Mouse (Mus musculus) heart, embryonic 14.5 days (tissue): ENCODE data around the gene Mylk4. TPM values are rescaled to one million over a fixed set of nuclear protein-coding genes. Genes with fewer than 3 reads are reported as not detected.

ENCODE experiments used
- ATAC-seq: fragments of 200-750 bp; cut with Nextera tagmentation; 2 replicates; pipeline ENCODE4 v1.8.0; 2017; ENCODE audit warnings: low read depth, moderate TSS enrichment; ENCODE audit not compliant: insufficient number of reproducible peaks, insufficient read depth, low FRiP score
- H3K27ac ChIP-seq, 2 experiments: fragments of 200-500 bp in 1 of 2; fragments of 300-500 bp in 1 of 2; sonication (generic) in 1 of 2; replicated peaks in 1 of 2; 2 replicates each; pipeline ENCODE4 v1.5.1; 2012 to 2014; ENCODE audit warnings: low read depth in 2 of 2, low read length in 2 of 2, control low read depth in 1 of 2, mild to moderate bottlenecking in 1 of 2, mixed read lengths in 1 of 2; ENCODE audit not compliant: control insufficient read depth in 1 of 2, insufficient read depth in 1 of 2
- H3K27me3 ChIP-seq: fragments of 300-500 bp; sonication (generic); 2 replicates; pipeline ENCODE4 v1.6.1; 2014; ENCODE audit warnings: mild to moderate bottlenecking, low read length, control low read depth; ENCODE audit not compliant: control insufficient read depth, insufficient read depth
- H3K36me3 ChIP-seq: fragments of 300-500 bp; sonication (generic); 2 replicates; pipeline ENCODE4 v1.6.1; 2014; ENCODE audit warnings: mild to moderate bottlenecking, control low read depth, low read length, mixed read lengths; ENCODE audit not compliant: control insufficient read depth, insufficient read depth
- H3K4me1 ChIP-seq, 2 experiments: fragments of 200-500 bp in 1 of 2; fragments of 300-500 bp in 1 of 2; sonication (generic) in 1 of 2; 2 replicates each; pipeline ENCODE4 v1.6.1; 2012 to 2014; ENCODE audit warnings: low read length in 2 of 2, control low read depth in 1 of 2, mixed read lengths in 1 of 2; ENCODE audit not compliant: control insufficient read depth in 2 of 2, insufficient read depth in 2 of 2
- H3K4me2 ChIP-seq: fragments of 300-500 bp; sonication (generic); 2 replicates; pipeline ENCODE4 v1.6.1; 2014; ENCODE audit warnings: mild to moderate bottlenecking, low read length
- H3K4me3 ChIP-seq, 2 experiments: fragments of 200-500 bp in 1 of 2; fragments of 300-500 bp in 1 of 2; sonication (generic) in 1 of 2; 2 replicates each; pipeline ENCODE4 v1.5.1; 2012 to 2014; ENCODE audit warnings: low read length in 2 of 2, mild to moderate bottlenecking in 2 of 2, control low read depth in 1 of 2, low read depth in 1 of 2, moderate library complexity in 1 of 2; ENCODE audit not compliant: control insufficient read depth in 1 of 2, insufficient read depth in 1 of 2
- H3K9ac ChIP-seq: fragments of 300-500 bp; sonication (generic); 2 replicates; pipeline ENCODE4 v1.6.1; 2014; ENCODE audit warnings: mild to moderate bottlenecking, low read length
- H3K9me3 ChIP-seq: fragments of 300-500 bp; sonication (generic); 2 replicates; pipeline ENCODE4 v1.6.1; 2016; ENCODE audit warnings: low read length, control low read depth; ENCODE audit not compliant: control insufficient read depth
- WGBS: fragments of 180-500 bp; shearing (Covaris S2); extraction: QIAGEN DNeasy Blood & Tissue Kit; methylation state at CpG from one replicate; pipeline ENCODE4 v1.1.7; 2014; 5-methylcytosine and 5-hydroxymethylcytosine counted together
- polyA plus RNA-seq: library from polyadenylated mRNA; unstranded; fragments of >200 nt; fragmentation: Nextera tagmentation; extraction: Ambion mirVana; gene quantifications from 2 replicates; pipeline ENCODE4 v1.2.1, GENCODE M21; 2014

The Mylk4 gene
- polyA plus RNA-seq, 1 experiment from 2014 or later: 0.46 TPM

GRCm38 (mm10) chr13:32693886-32694455, 89.8 kb downstream of the Mylk4 start:
- no peaks in the 10 kb centered on the region for H3K4me1 ChIP-seq
- no peaks in the 10 kb centered on the region for H3K9me3 ChIP-seq
- H3K36me3 ChIP-seq: no peaks in the 10 kb centered on the region
- H3K9ac ChIP-seq: no peak overlapping the region
- H3K27me3 ChIP-seq: no peaks in the 10 kb centered on the region
- H3K4me3 ChIP-seq: no peak overlapping the region
- ATAC-seq: no peak
- 83% methylated on average over 6 of the region's 6 CpGs for WGBS
- H3K27ac ChIP-seq: no peak overlapping the region
- H3K4me2 ChIP-seq: no peak overlapping the region

- WGBS: 80% methylated on average over 1 of the region's 1 CpGs
- no peak overlapping the region for H3K4me2 ChIP-seq
- H3K4me1 ChIP-seq: no peaks in the 10 kb centered on the region
- H3K27me3 ChIP-seq: no peaks in the 10 kb centered on the region
- ATAC-seq: no peak
- no peak overlapping the region for H3K9ac ChIP-seq
- no peaks in the 10 kb centered on the region for H3K9me3 ChIP-seq
- H3K36me3 ChIP-seq: no peaks in the 10 kb centered on the region
- H3K4me3 ChIP-seq: no peak overlapping the region
- H3K27ac ChIP-seq: no peak overlapping the region
Measured at GRCm38 (mm10) chr13:32692563-32692962, 91.2 kb downstream of the Mylk4 start.

GRCm38 (mm10) chr13:32690279-32690678, 93.5 kb downstream of the Mylk4 start:
- Histone ChIP-seq H3K4me2 (no peak overlapping the region), H3K36me3 (no peaks in the 10 kb centered on the region), H3K27ac (no peak overlapping the region), H3K9me3 (no peaks in the 10 kb centered on the region), H3K9ac (no peak overlapping the region), H3K27me3 (no peaks in the 10 kb centered on the region), H3K4me1 (no peaks in the 10 kb centered on the region), H3K4me3 (no peak overlapping the region)
- WGBS: 86% methylated on average over 3 of the region's 3 CpGs
- no peak for ATAC-seq

DNA sequence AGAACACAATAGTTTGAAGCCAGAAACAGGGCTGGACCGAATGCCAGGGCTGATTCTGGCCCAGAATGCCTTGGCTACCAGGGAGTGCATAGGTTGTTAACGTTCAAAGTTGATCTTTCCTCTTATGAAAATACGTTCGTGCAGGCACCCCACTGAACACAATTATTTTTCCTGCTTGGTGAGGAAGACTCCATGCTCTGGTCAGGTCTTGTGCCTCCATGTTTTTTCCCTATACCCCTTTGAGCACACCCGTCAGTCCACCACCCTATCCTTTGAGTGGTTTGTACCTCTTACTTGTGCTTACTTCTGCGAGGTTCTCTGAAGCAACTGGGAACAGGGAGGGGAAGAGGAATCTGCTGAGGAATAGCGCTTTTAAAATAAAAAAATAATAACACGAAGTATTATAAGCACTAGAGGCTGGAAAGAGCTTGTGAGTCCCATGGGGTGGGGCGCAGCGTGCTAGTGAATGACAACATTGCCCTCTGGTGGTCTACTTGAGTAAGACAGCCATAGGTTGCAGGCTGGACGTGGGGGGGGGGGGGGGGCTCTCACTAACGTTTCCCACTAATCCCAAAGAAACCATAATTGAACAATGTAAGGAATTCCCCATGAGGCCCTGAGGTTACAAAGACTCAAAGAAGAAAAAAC, 102.8 kb downstream of the Mylk4 start:
- Histone ChIP-seq H3K27me3 (no peaks in the 10 kb centered on the region), H3K36me3 (no peaks in the 10 kb centered on the region), H3K4me3 (no peak overlapping the region; a peak in 1 of 4 replicates), H3K4me2 (peak overlapping the region; percentile 55), H3K27ac (no peak overlapping the region), H3K4me1 (peaks cover 8 to 9% of the 10 kb centered on the region in 2 experiments; a peak in 2 of 4 replicates), H3K9ac (no peak overlapping the region), H3K9me3 (no peaks in the 10 kb centered on the region)
- ATAC-seq: no peak
- WGBS: 33% methylated on average over 12 of the region's 12 CpGs

DNA sequence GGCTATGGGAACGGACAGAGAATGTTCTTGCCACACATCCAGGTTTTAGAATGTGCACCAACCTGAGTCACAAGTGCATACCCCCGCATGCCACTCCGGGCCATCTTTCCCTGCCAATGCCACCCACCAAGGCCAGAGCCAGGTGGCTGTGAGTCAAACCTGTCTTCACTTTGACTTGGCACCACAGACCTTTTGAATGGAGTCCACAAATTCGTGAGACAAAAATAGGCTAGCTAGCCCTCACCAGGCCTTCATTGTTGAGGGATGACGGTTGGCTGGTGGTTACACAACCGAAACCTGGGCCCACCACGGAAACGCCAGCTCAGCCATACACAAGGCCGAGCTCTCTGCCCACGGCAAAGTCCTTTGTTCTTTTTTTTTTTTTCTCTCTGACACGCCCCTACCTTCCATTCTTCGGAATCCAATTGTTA, 103.6 kb downstream of the Mylk4 start:
- H3K9me3 ChIP-seq: no peaks in the 10 kb centered on the region
- no peaks in the 10 kb centered on the region for H3K27me3 ChIP-seq
- no peak overlapping the region for H3K4me3 ChIP-seq
- no peak overlapping the region for H3K4me2 ChIP-seq
- 44% methylated on average over 12 of the region's 12 CpGs for WGBS
- H3K4me1 ChIP-seq: peaks cover 8 to 9% of the 10 kb centered on the region in 2 experiments; a peak in 2 of 4 replicates
- no peak overlapping the region for H3K27ac ChIP-seq
- H3K36me3 ChIP-seq: no peaks in the 10 kb centered on the region
- no peak for ATAC-seq
- H3K9ac ChIP-seq: no peak overlapping the region

DNA sequence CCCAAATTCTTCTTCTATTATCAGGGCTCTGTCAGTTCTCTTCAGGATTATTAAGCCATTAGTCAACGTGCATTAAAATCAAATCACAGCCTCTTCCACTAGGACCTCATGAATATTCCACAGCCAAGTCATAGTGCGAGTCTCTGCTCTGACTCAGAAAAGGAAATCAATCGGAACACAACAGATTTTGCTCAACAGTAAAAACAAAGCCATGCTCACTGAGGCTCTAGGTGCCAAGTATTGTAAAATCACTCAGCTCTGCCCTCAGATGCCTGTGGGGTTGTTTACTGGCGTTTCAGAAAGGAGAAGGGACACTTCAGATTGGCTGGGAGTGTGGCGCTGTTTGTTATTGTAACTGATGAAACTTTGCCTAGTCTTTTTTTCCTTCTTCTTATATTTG, 104.8 kb downstream of the Mylk4 start:
- ATAC-seq: no peak
- 68% methylated on average over 5 of the region's 5 CpGs for WGBS
- no peaks in the 10 kb centered on the region for H3K27me3 ChIP-seq
- no peak overlapping the region for H3K27ac ChIP-seq
- no peak overlapping the region for H3K4me2 ChIP-seq
- no peaks in the 10 kb centered on the region for H3K9me3 ChIP-seq
- H3K4me3 ChIP-seq: no peak overlapping the region
- H3K36me3 ChIP-seq: no peaks in the 10 kb centered on the region
- H3K9ac ChIP-seq: no peak overlapping the region
- H3K4me1 ChIP-seq: peaks cover 8 to 9% of the 10 kb centered on the region in 2 experiments; a peak in 2 of 4 replicates

DNA sequence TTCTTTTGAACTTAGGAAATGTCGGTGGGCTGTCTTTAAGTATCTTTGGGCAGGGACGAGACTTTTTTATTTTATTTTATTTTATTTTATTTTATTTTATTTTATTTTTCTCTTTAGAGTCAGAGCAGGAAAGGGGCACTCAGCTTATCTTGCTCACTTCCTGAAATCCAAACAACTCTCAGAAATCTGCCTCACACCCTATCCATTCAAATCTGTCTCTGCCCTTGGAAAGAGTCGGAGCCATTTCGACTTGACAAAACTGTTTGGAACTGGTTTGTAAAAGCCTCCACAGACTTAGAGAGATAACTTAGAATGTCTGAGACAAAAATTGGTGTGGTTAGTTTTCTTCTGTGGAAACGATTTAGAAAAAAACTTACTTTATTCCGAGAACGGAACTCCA, 113.0 kb downstream of the Mylk4 start:
- H3K27me3 ChIP-seq: peaks cover 24% of the 10 kb centered on the region; the same call in 1 of the 2 replicates
- H3K9ac ChIP-seq: no peak overlapping the region
- no peak for ATAC-seq
- H3K4me2 ChIP-seq: peak overlapping the region; percentile 11; the same call in 1 of the 2 replicates
- 23% methylated on average over 7 of the region's 7 CpGs for WGBS
- no peak overlapping the region for H3K4me3 ChIP-seq
- H3K36me3 ChIP-seq: no peaks in the 10 kb centered on the region
- H3K9me3 ChIP-seq: no peaks in the 10 kb centered on the region
- peak overlapping the region in 1 of 2 experiments; percentile 6; a peak in 2 of 4 replicates for H3K27ac ChIP-seq
- H3K4me1 ChIP-seq: no peaks in the 10 kb centered on the region; a peak in 1 of 4 replicates
